Mouse (Mus musculus): ENCODE results near the gene Srbd1. TPM values are rescaled to one million over a fixed set of nuclear protein-coding genes. Genes with fewer than 3 reads are reported as not detected.

The Srbd1 gene
- polyA plus RNA-seq, 1 experiment from 2014 or later, result 18.4 TPM

GRCm38 (mm10) chr17:86014246-86014645, 130.7 kb downstream of the Srbd1 start:
- no peak overlapping the region for H3K27ac ChIP-seq (ENCODE audit: low read length)
- 0 out of 2 replicates have a peak, but pooled peaks cover 2% of the 10 kb centered on the region for H3K9me3 ChIP-seq (ENCODE audit: control insufficient read depth, low read length)
- H3K4me3 ChIP-seq (ENCODE audit: low read length), result no peak overlapping the region
- no peak for ATAC-seq (ENCODE audit: low read depth)
- 77% methylated on average over 4 of the region's 4 CpGs for WGBS
- H3K4me2 ChIP-seq (ENCODE audit: low read depth, low read length), result no peak overlapping the region
- no peaks in the 10 kb centered on the region for H3K36me3 ChIP-seq (ENCODE audit: control insufficient read depth, insufficient read depth, low read length)
- H3K27me3 ChIP-seq (ENCODE audit: control insufficient read depth, insufficient read depth, low read depth, low read length), result no peaks in the 10 kb centered on the region
- 0 out of 2 replicates have a peak, but pooled peaks cover 2% of the 10 kb centered on the region for H3K4me1 ChIP-seq (replicated peaks; ENCODE audit: control insufficient read depth, insufficient read depth, low read length)
- no peak overlapping the region for H3K9ac ChIP-seq (ENCODE audit: low read length)

GRCm38 (mm10) chr17:86012576-86012975, 132.4 kb downstream of the Srbd1 start:
- Histone ChIP-seq H3K9ac (ENCODE audit: low read length) (no peak overlapping the region), H3K36me3 (ENCODE audit: control insufficient read depth, insufficient read depth, low read length) (no peaks in the 10 kb centered on the region), H3K4me3 (ENCODE audit: low read length) (no peak overlapping the region), H3K27me3 (ENCODE audit: control insufficient read depth, insufficient read depth, low read depth, low read length) (no peaks in the 10 kb centered on the region), H3K27ac (ENCODE audit: low read length) (no peak overlapping the region), H3K4me2 (ENCODE audit: low read depth, low read length) (no peak overlapping the region), H3K9me3 (ENCODE audit: control insufficient read depth, low read length) (0 out of 2 replicates have a peak, but pooled peaks cover 2% of the 10 kb centered on the region), H3K4me1 (replicated peaks; ENCODE audit: control insufficient read depth, insufficient read depth, low read length) (0 out of 2 replicates have a peak, but pooled peaks cover 5% of the 10 kb centered on the region)
- ATAC-seq (ENCODE audit: low read depth), result no peak
- 46% methylated on average over 1 of the region's 1 CpGs for WGBS

GRCm38 (mm10) chr17:86011849-86012248, 133.1 kb downstream of the Srbd1 start:
- no peak overlapping the region for H3K9ac ChIP-seq (ENCODE audit: low read length)
- H3K36me3 ChIP-seq (ENCODE audit: control insufficient read depth, insufficient read depth, low read length), result no peaks in the 10 kb centered on the region
- 0 out of 2 replicates have a peak, but pooled peaks cover 5% of the 10 kb centered on the region for H3K4me1 ChIP-seq (replicated peaks; ENCODE audit: control insufficient read depth, insufficient read depth, low read length)
- H3K27me3 ChIP-seq (ENCODE audit: control insufficient read depth, insufficient read depth, low read depth, low read length), result no peaks in the 10 kb centered on the region
- no peak overlapping the region for H3K27ac ChIP-seq (ENCODE audit: low read length)
- H3K4me2 ChIP-seq (ENCODE audit: low read depth, low read length), result no peak overlapping the region
- H3K9me3 ChIP-seq (ENCODE audit: control insufficient read depth, low read length), result 0 out of 2 replicates have a peak, but pooled peaks cover 2% of the 10 kb centered on the region
- no peak for ATAC-seq (ENCODE audit: low read depth)
- no peak overlapping the region for H3K4me3 ChIP-seq (ENCODE audit: low read length)
- 94% methylated on average over 3 of the region's 3 CpGs for WGBS

GRCm38 (mm10) chr17:86008401-86008800, 136.6 kb downstream of the Srbd1 start:
- ATAC-seq (ENCODE audit: low read depth), result no peak
- 43% methylated on average over 10 of the region's 10 CpGs for WGBS
- H3K27ac ChIP-seq (ENCODE audit: low read length), result no peak overlapping the region

GRCm38 (mm10) chr17:86002113-86002512, 142.9 kb downstream of the Srbd1 start:
- ATAC-seq (ENCODE audit: low read depth), result no peak
- Histone ChIP-seq H3K36me3 (ENCODE audit: control insufficient read depth, insufficient read depth, low read length) (peaks cover 8% of the 10 kb centered on the region), H3K27ac (ENCODE audit: low read length) (no peak overlapping the region), H3K4me1 (replicated peaks; ENCODE audit: control insufficient read depth, insufficient read depth, low read length) (no peaks in the 10 kb centered on the region), H3K27me3 (ENCODE audit: control insufficient read depth, insufficient read depth, low read depth, low read length) (no peaks in the 10 kb centered on the region), H3K9ac (ENCODE audit: low read length) (no peak overlapping the region), H3K4me3 (ENCODE audit: low read length) (no peak overlapping the region), H3K4me2 (ENCODE audit: low read depth, low read length) (no peak overlapping the region), H3K9me3 (ENCODE audit: control insufficient read depth, low read length) (peaks cover 4% of the 10 kb centered on the region; the same call in 1 of the 2 replicates)
- WGBS, result 92% methylated on average over 6 of the region's 6 CpGs

More at GRCm38 (mm10) chr17:86008401-86008800, 136.6 kb downstream of the Srbd1 start:
- Histone ChIP-seq H3K4me2 (ENCODE audit: low read depth, low read length) (no peak overlapping the region), H3K4me1 (replicated peaks; ENCODE audit: control insufficient read depth, insufficient read depth, low read length) (0 out of 2 replicates have a peak, but pooled peaks cover 3% of the 10 kb centered on the region), H3K27me3 (ENCODE audit: control insufficient read depth, insufficient read depth, low read depth, low read length) (no peaks in the 10 kb centered on the region), H3K9ac (ENCODE audit: low read length) (no peak overlapping the region), H3K36me3 (ENCODE audit: control insufficient read depth, insufficient read depth, low read length) (no peaks in the 10 kb centered on the region), H3K9me3 (ENCODE audit: control insufficient read depth, low read length) (0 out of 2 replicates have a peak, but pooled peaks cover 2% of the 10 kb centered on the region), H3K4me3 (ENCODE audit: low read length) (no peak overlapping the region)

GRCm38 (mm10) chr17:86001667-86002066, 143.3 kb downstream of the Srbd1 start:
- no peaks in the 10 kb centered on the region for H3K27me3 ChIP-seq (ENCODE audit: control insufficient read depth, insufficient read depth, low read depth, low read length)
- no peak overlapping the region for H3K27ac ChIP-seq (ENCODE audit: low read length)
- WGBS, result 81% methylated on average over 5 of the region's 5 CpGs
- peaks cover 11% of the 10 kb centered on the region for H3K36me3 ChIP-seq (ENCODE audit: control insufficient read depth, insufficient read depth, low read length)
- no peak overlapping the region for H3K9ac ChIP-seq (ENCODE audit: low read length)
- no peaks in the 10 kb centered on the region for H3K4me1 ChIP-seq (replicated peaks; ENCODE audit: control insufficient read depth, insufficient read depth, low read length)
- ATAC-seq (ENCODE audit: low read depth), result no peak
- H3K4me2 ChIP-seq (ENCODE audit: low read depth, low read length), result no peak overlapping the region
- peaks cover 7% of the 10 kb centered on the region; the same call in 1 of the 2 replicates for H3K9me3 ChIP-seq (ENCODE audit: control insufficient read depth, low read length)
- no peak overlapping the region for H3K4me3 ChIP-seq (ENCODE audit: low read length)

- no peaks in the 10 kb centered on the region for H3K27me3 ChIP-seq (ENCODE audit: control insufficient read depth, insufficient read depth, low read depth, low read length)
- peak; percentile 94 for ATAC-seq (ENCODE audit: low read depth)
- no peak overlapping the region for H3K9ac ChIP-seq (ENCODE audit: low read length)
- H3K4me2 ChIP-seq (ENCODE audit: low read depth, low read length), result no peak overlapping the region
- H3K4me3 ChIP-seq (ENCODE audit: low read length), result no peak overlapping the region
- peaks cover 2% of the 10 kb centered on the region for H3K4me1 ChIP-seq (replicated peaks; ENCODE audit: control insufficient read depth, insufficient read depth, low read length)
- H3K36me3 ChIP-seq (ENCODE audit: control insufficient read depth, insufficient read depth, low read length), result peaks cover 11% of the 10 kb centered on the region
- H3K9me3 ChIP-seq (ENCODE audit: control insufficient read depth, low read length), result peaks cover 7% of the 10 kb centered on the region; the same call in 1 of the 2 replicates
- no peak overlapping the region for H3K27ac ChIP-seq (ENCODE audit: low read length)
- 47% methylated on average over 2 of the region's 2 CpGs for WGBS
These were observed 149.2 kb downstream of the Srbd1 start for GRCm38 (mm10) chr17:85995727-85996126.

- ATAC-seq (ENCODE audit: low read depth), result no peak
- H3K4me2 ChIP-seq (ENCODE audit: low read depth, low read length), result no peak overlapping the region
- no peaks in the 10 kb centered on the region for H3K27me3 ChIP-seq (ENCODE audit: control insufficient read depth, insufficient read depth, low read depth, low read length)
- peaks cover 7% of the 10 kb centered on the region; the same call in 1 of the 2 replicates for H3K9me3 ChIP-seq (ENCODE audit: control insufficient read depth, low read length)
- H3K9ac ChIP-seq (ENCODE audit: low read length), result no peak overlapping the region
- WGBS, result 88% methylated on average over 4 of the region's 4 CpGs
- H3K4me3 ChIP-seq (ENCODE audit: low read length), result no peak overlapping the region
- peaks cover 9% of the 10 kb centered on the region for H3K36me3 ChIP-seq (ENCODE audit: control insufficient read depth, insufficient read depth, low read length)
- H3K4me1 ChIP-seq (replicated peaks; ENCODE audit: control insufficient read depth, insufficient read depth, low read length), result peaks cover 2% of the 10 kb centered on the region
- H3K27ac ChIP-seq (ENCODE audit: low read length), result no peak overlapping the region
These were observed 149.9 kb downstream of the Srbd1 start for GRCm38 (mm10) chr17:85995086-85995485.

GRCm38 (mm10) chr17:85989058-85989769, 155.8 kb downstream of the Srbd1 start:
- Histone ChIP-seq H3K9ac (ENCODE audit: low read length) (no peak overlapping the region), H3K4me3 (ENCODE audit: low read length) (no peak overlapping the region), H3K9me3 (ENCODE audit: control insufficient read depth, low read length) (no peaks in the 10 kb centered on the region), H3K27ac (ENCODE audit: low read length) (no peak overlapping the region), H3K4me1 (replicated peaks; ENCODE audit: control insufficient read depth, insufficient read depth, low read length) (peaks cover 2% of the 10 kb centered on the region; the same call in 1 of the 2 replicates), H3K4me2 (ENCODE audit: low read depth, low read length) (no peak overlapping the region), H3K27me3 (ENCODE audit: control insufficient read depth, insufficient read depth, low read depth, low read length) (no peaks in the 10 kb centered on the region), H3K36me3 (ENCODE audit: control insufficient read depth, insufficient read depth, low read length) (no peaks in the 10 kb centered on the region)
- 58% methylated on average over 12 of the region's 12 CpGs for WGBS
- no peak for ATAC-seq (ENCODE audit: low read depth)

Data from lung, embryonic 16.5 days (tissue).